Mouse (Mus musculus) liver, adult 2 months (tissue): ENCODE measurements around the gene Srsf10.
A peak's percentile ranks its signal among the peaks of the same experiment; 100 is the strongest.

ENCODE experiments used
- CTCF ChIP-seq: fragments of 200-500 bp; IDR thresholded peaks from 2 replicates; pipeline ENCODE4 v1.5.1; 2011; ENCODE audit warnings: low read depth, low read length, control low read depth
- POLR2A ChIP-seq: fragments of 200-500 bp; IDR thresholded peaks from 2 replicates; pipeline ENCODE4 v1.6.1; 2011; ENCODE audit warnings: low read length, control low read depth; ENCODE audit not compliant: insufficient read depth; ENCODE audit errors: extremely low read depth

GRCm38 (mm10) chr4:135855536-135856222 lies at the start of gene Srsf10:
- TF ChIP-seq CTCF = no peak
- peak; percentile 83 for TF ChIP-seq POLR2A
